Comparison of ENCODE assay signal across 8 mouse cellular contexts in the genomic region with DNA sequence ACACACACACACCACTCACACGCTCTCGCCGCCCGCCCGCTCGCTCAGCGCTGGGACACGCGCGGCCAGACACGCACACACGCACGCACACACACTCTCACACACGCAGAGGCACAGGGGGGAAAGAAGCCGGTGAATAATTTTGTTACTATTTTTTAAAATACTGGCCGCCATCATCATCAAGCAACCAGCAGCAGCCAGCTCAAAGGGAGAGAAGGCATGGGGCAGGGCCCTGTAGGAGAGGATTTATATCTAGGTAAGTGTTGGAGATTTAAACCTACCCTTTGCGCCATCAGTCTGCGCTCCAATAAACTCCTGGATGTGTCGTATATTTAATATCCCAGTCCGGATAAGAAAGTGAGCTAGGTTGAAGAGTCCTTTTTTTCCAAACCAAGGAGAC. TPM values are rescaled to one million over a fixed set of nuclear protein-coding genes. Genes with fewer than 3 reads are reported as not detected.
A peak's percentile ranks its signal among the peaks of the same experiment; 100 is the strongest.
DNase-seq lines count a peak whose midpoint lies in the region; ATAC-seq and TF ChIP-seq lines count a peak whose summit lies in the region.

No protein-coding gene starts in this region.

- H3K4me1 ChIP-seq in embryonic fibroblast, embryonic 13.5 days (ENCODE audit: control insufficient read depth, insufficient read depth, low read length): no peaks in the 10 kb centered on the region
- peaks cover 7% of the 10 kb centered on the region; the same call in 1 of the 2 replicates for H3K4me1 ChIP-seq in kidney, embryonic 14.5 days (ENCODE audit: control insufficient read depth, insufficient read depth, low read length)

- no peak for TF ChIP-seq CTCF in embryonic fibroblast, embryonic 13.5 days (IDR thresholded peaks at IDR 0.05; ENCODE audit: borderline replicate concordance, insufficient read depth, low read length)

- peak overlapping the region; percentile 97 for H3K9ac ChIP-seq in kidney, embryonic 14.5 days (ENCODE audit: low read depth, low read length)

- WGBS in kidney, embryonic 14.5 days: under 1% methylated on average over 20 of the region's 20 CpGs

- H3K27ac ChIP-seq in embryonic fibroblast, embryonic 13.5 days (ENCODE audit: insufficient read depth, low read length): peak overlapping the region; percentile 98
- H3K27ac ChIP-seq in kidney, embryonic 14.5 days (ENCODE audit: low read depth, low read length): peak overlapping the region; percentile 99

- no peak for ATAC-seq in kidney, embryonic 14.5 days (ENCODE audit: low FRiP score, low TSS enrichment)
- 0 out of 2 replicates have a peak, but pooled peaks have one; percentile 4 for ATAC-seq in megakaryocyte-erythroid progenitor cell, adult 5-6 weeks (replicated peaks; ENCODE audit: low FRiP score, low TSS enrichment, poor library complexity, severe bottlenecking)

- TF ChIP-seq POLR2A in embryonic fibroblast, embryonic 13.5 days (IDR thresholded peaks at IDR 0.05; ENCODE audit: low read depth, low read length): peak; percentile 23

- H3K4me3 ChIP-seq in embryonic fibroblast, embryonic 13.5 days (ENCODE audit: insufficient read depth, low read length): peak overlapping the region; percentile 96
- peak overlapping the region; percentile 72 for H3K4me3 ChIP-seq in kidney, embryonic 14.5 days (ENCODE audit: low read length)

- peak overlapping the region; percentile 74 for H3K4me2 ChIP-seq in kidney, embryonic 14.5 days (replicated peaks; ENCODE audit: low read depth, low read length)

- peaks cover 8% of the 10 kb centered on the region for H3K36me3 ChIP-seq in kidney, embryonic 14.5 days (ENCODE audit: control insufficient read depth, insufficient read depth, low read length)

- peak; percentile 66 for DNase-seq in 3134 (ENCODE audit: extremely low read depth, insufficient read length, low spot score)
- DNase-seq in CD4-positive, CD25-positive, alpha-beta regulatory T cell, adult 2 months (ENCODE audit: low read depth, low spot score): peak; percentile 8
- DNase-seq in thymus, postnatal 25 days: no peak
- DNase-seq in thymus, postnatal 36 days: no peak
- no peak for DNase-seq in left cerebral cortex, postnatal 4 days

- intact Hi-C loops in left cerebral cortex, postnatal 4 days (cut with DNase I): loop anchor here (5.0 to 10.0 kb wide), 2 partner anchors 1210 to 1442 kb away; no protein-coding TSS in a partner anchor

- H3K9me3 ChIP-seq in kidney, embryonic 14.5 days (ENCODE audit: control insufficient read depth, low read length): no peaks in the 10 kb centered on the region

- H3K27me3 ChIP-seq in kidney, embryonic 14.5 days (ENCODE audit: control insufficient read depth, insufficient read depth, low read length): no peaks in the 10 kb centered on the region

RNA-seq across cellular contexts. Expression of gene Meis2, which starts 1.1 kb away (rescaled TPM):
- 46.7 and 65.5 TPM in 2 replicates for polyA plus RNA-seq in embryonic fibroblast, embryonic 13.5 days (2011; ENCODE audit: insufficient read length, low read depth, missing spikeins)
- 111 and 112 TPM in 2 replicates for polyA plus RNA-seq in kidney, embryonic 14.5 days (2014; fragmentation: Nextera tagmentation; extraction: Ambion mirVana)
- not detected in 2 replicates for total RNA-seq in megakaryocyte-erythroid progenitor cell, adult 5-6 weeks (2014; fragmentation: Nextera tagmentation)
- total RNA-seq in megakaryocyte-erythroid progenitor cell, adult 5-6 weeks (2017): 0.46 TPM in 1 of 2 replicates, not detected in the other
- total RNA-seq in left cerebral cortex, postnatal 4 days (2021): 100 to 1,000 TPM; 186 to 188 TPM

Comparison
In these comparisons a context has a peak if more than half of its experiments do, and no peak if none do; other contexts are left out.
1. DNase-seq: peak in 3134 (single experiment) and CD4-positive, CD25-positive, alpha-beta regulatory T cell, adult 2 months (single experiment); none in thymus, postnatal 25 days (single experiment), thymus, postnatal 36 days (0 of 2) and left cerebral cortex, postnatal 4 days (single experiment).
2. RNA of gene Meis2, which starts 1.1 kb away (total RNA-seq): 186 to 188 TPM in left cerebral cortex, postnatal 4 days; 0.46 TPM in megakaryocyte-erythroid progenitor cell, adult 5-6 weeks; every median in the first group is over 100 times any median in the second.